Mouse (Mus musculus): ENCODE measurements around the gene Hipk3. TPM values are rescaled to one million over a fixed set of nuclear protein-coding genes. Genes with fewer than 3 reads are reported as not detected.

The Hipk3 gene
- polyA plus RNA-seq, 1 experiment = 22.6 TPM

DNA sequence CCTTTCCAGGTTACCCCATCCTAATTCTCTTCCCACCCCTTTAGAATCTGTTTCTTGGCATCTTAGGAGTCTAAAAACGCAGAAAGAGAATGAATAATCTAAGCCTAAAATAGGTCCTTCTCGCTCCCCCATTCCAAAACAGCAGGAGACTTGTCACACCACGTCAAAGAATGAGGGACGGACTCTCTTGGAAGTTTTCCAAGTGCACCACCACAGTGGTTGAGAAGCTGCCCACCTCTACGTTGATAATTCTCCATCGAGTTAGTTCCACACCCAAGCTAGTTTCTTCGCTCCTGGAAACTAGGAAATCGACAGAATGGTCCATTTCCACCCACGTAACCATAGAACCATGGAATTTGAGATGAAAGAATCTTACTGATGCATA, 547 bp upstream of the Hipk3 start:
- Histone ChIP-seq H3K36me3 (ENCODE audit: control insufficient read depth, insufficient read depth, low read length, poor library complexity, severe bottlenecking) (no peaks in the 10 kb centered on the region), H3K9ac (ENCODE audit: low read depth, poor library complexity, severe bottlenecking) (peak overlapping the region; percentile 98), H3K4me3 (ENCODE audit: low read depth, low read length) (peak overlapping the region; percentile 61), H3K4me1 (ENCODE audit: control insufficient read depth, insufficient read depth, low read length) (no peaks in the 10 kb centered on the region), H3K27me3 (ENCODE audit: control insufficient read depth, insufficient read depth, low read length, poor library complexity, severe bottlenecking) (peaks cover 5% of the 10 kb centered on the region), H3K9me3 (replicated peaks; ENCODE audit: control insufficient read depth, insufficient read depth, low read length, poor library complexity, severe bottlenecking) (no peaks in the 10 kb centered on the region), H3K27ac (ENCODE audit: insufficient read depth, low read length) (no peak overlapping the region)
- no peak for TF ChIP-seq POLR2A (IDR thresholded peaks at IDR 0.05; ENCODE audit: insufficient read depth, low read length)
- TF ChIP-seq EP300 (IDR thresholded peaks at IDR 0.05; ENCODE audit: insufficient read depth, low read depth, low read length) = no peak
- TF ChIP-seq CTCF (IDR thresholded peaks at IDR 0.05; ENCODE audit: low read depth, low read length) = no peak

DNA sequence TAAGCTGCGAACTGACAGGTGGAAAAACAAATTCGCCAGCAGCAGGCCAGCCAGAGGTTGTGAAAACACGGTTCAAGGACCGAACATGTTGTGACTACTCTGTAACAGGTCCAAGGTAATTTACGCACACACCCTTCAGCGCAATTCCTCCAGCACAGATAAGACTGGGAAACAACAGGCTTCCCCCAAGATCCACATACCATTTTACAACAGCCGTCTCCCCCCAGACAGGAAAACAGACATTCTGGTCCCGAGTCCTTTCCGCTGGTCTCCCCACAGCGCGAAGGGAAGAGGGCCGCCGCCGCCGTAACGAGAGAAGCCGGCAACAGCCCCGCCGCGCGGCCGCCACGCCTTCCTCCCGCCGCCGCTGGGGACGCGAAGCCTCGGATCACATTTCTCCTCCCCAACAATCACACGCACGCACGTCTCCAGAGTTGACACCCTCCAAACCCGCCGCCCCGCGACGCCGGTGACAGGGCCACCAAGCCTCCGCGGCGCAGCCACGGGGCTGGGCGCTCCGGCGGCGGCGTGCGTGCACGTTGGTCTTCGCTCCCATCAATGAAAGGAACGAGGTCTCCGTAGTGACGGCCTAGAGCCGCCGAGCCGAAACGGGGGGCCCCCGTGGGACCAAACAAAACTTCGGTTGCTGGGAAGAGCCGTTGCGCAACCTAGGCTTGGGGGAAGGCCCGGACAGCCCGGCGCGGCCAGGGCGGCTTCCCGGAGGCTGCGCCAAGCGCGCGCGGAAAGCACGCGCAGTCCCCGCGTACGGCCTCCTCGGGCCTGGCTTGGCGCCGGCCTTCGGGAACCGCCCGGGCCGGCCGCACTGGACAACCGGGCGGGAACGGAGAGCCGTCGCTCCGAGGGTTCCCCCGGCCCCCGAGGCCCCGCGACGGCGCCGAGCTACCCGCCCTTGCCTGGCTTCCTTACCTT, 960 bp downstream of the Hipk3 start:
- H3K9ac ChIP-seq (ENCODE audit: low read depth, poor library complexity, severe bottlenecking) = peak overlapping the region; percentile 98
- no peaks in the 10 kb centered on the region for H3K9me3 ChIP-seq (replicated peaks; ENCODE audit: control insufficient read depth, insufficient read depth, low read length, poor library complexity, severe bottlenecking)
- TF ChIP-seq CTCF (IDR thresholded peaks at IDR 0.05; ENCODE audit: low read depth, low read length) = no peak
- TF ChIP-seq POLR2A (IDR thresholded peaks at IDR 0.05; ENCODE audit: insufficient read depth, low read length) = no peak
- no peak for TF ChIP-seq EP300 (IDR thresholded peaks at IDR 0.05; ENCODE audit: insufficient read depth, low read depth, low read length)
- H3K27ac ChIP-seq (ENCODE audit: insufficient read depth, low read length) = peak overlapping the region; percentile 47
- H3K27me3 ChIP-seq (ENCODE audit: control insufficient read depth, insufficient read depth, low read length, poor library complexity, severe bottlenecking) = peaks cover 5% of the 10 kb centered on the region
- no peaks in the 10 kb centered on the region for H3K36me3 ChIP-seq (ENCODE audit: control insufficient read depth, insufficient read depth, low read length, poor library complexity, severe bottlenecking)
- no peaks in the 10 kb centered on the region for H3K4me1 ChIP-seq (ENCODE audit: control insufficient read depth, insufficient read depth, low read length)
- H3K4me3 ChIP-seq (ENCODE audit: low read depth, low read length) = peak overlapping the region; percentile 86

DNA sequence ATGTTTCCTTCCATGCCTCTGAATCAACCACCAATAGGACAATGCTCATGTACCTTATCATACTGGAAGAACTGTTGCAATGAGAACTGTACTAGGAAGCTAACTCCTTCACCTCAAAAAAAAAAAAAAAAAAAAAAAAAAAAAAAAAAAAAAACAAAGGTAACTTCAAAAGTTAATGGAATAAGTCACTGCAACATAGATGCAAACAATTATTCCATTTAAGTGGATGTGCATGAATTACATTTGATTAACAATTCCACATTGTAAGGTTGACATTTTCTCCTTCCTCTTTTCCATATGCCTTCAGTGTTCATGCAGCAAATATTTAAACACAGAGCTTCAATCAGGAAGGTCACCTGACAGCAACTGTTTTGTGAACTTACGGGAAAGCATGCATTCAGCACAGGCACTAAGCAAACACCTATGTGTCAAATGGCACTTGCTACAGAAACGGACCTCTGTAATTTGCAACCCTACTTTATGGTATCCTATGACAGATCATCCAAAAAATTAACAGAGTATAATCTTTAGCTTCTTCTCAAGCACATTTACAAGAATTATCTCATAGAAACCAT, 2.9 kb downstream of the Hipk3 start:
- no peak overlapping the region for H3K9ac ChIP-seq (ENCODE audit: low read depth, poor library complexity, severe bottlenecking)
- H3K27me3 ChIP-seq (ENCODE audit: control insufficient read depth, insufficient read depth, low read length, poor library complexity, severe bottlenecking) = peaks cover 5% of the 10 kb centered on the region
- H3K4me1 ChIP-seq (ENCODE audit: control insufficient read depth, insufficient read depth, low read length) = no peaks in the 10 kb centered on the region
- H3K27ac ChIP-seq (ENCODE audit: insufficient read depth, low read length) = no peak overlapping the region
- no peaks in the 10 kb centered on the region for H3K36me3 ChIP-seq (ENCODE audit: control insufficient read depth, insufficient read depth, low read length, poor library complexity, severe bottlenecking)
- H3K9me3 ChIP-seq (replicated peaks; ENCODE audit: control insufficient read depth, insufficient read depth, low read length, poor library complexity, severe bottlenecking) = no peaks in the 10 kb centered on the region
- TF ChIP-seq EP300 (IDR thresholded peaks at IDR 0.05; ENCODE audit: insufficient read depth, low read depth, low read length) = no peak
- TF ChIP-seq CTCF (IDR thresholded peaks at IDR 0.05; ENCODE audit: low read depth, low read length) = no peak
- TF ChIP-seq POLR2A (IDR thresholded peaks at IDR 0.05; ENCODE audit: insufficient read depth, low read length) = no peak
- no peak overlapping the region for H3K4me3 ChIP-seq (ENCODE audit: low read depth, low read length)

GRCm38 (mm10) chr2:104490761-104491160, 3.5 kb downstream of the Hipk3 start:
- Histone ChIP-seq H3K27ac (ENCODE audit: insufficient read depth, low read length) (no peak overlapping the region), H3K36me3 (ENCODE audit: control insufficient read depth, insufficient read depth, low read length, poor library complexity, severe bottlenecking) (no peaks in the 10 kb centered on the region), H3K9ac (ENCODE audit: low read depth, poor library complexity, severe bottlenecking) (no peak overlapping the region), H3K4me3 (ENCODE audit: low read depth, low read length) (no peak overlapping the region), H3K4me1 (ENCODE audit: control insufficient read depth, insufficient read depth, low read length) (no peaks in the 10 kb centered on the region), H3K9me3 (replicated peaks; ENCODE audit: control insufficient read depth, insufficient read depth, low read length, poor library complexity, severe bottlenecking) (no peaks in the 10 kb centered on the region), H3K27me3 (ENCODE audit: control insufficient read depth, insufficient read depth, low read length, poor library complexity, severe bottlenecking) (peaks cover 5% of the 10 kb centered on the region)
- TF ChIP-seq EP300 (IDR thresholded peaks at IDR 0.05; ENCODE audit: insufficient read depth, low read depth, low read length) (no peak), POLR2A (IDR thresholded peaks at IDR 0.05; ENCODE audit: insufficient read depth, low read length) (no peak), CTCF (IDR thresholded peaks at IDR 0.05; ENCODE audit: low read depth, low read length) (no peak)

DNA sequence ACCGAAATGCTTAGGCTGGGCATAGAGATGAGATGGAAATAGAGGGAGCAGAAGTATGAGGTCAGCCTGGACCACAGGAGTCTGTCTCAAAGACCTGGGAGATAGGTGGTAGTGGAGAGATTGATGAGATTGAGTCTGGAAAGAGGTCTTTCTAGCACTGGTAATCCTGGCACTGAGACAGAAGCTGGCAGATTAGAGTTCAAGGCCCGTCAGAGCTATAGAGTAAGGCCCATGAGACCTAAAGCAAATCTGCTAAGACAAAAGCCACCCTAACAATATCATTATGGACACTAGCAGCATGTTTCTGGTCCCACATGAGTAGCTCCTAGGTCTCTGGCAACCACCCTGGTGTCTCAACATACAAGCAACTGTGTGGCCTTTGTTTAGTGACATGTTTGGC, 4.4 kb downstream of the Hipk3 start:
- H3K9me3 ChIP-seq (replicated peaks; ENCODE audit: control insufficient read depth, insufficient read depth, low read length, poor library complexity, severe bottlenecking) = no peaks in the 10 kb centered on the region
- TF ChIP-seq CTCF (IDR thresholded peaks at IDR 0.05; ENCODE audit: low read depth, low read length) = no peak
- no peak for TF ChIP-seq EP300 (IDR thresholded peaks at IDR 0.05; ENCODE audit: insufficient read depth, low read depth, low read length)
- TF ChIP-seq POLR2A (IDR thresholded peaks at IDR 0.05; ENCODE audit: insufficient read depth, low read length) = no peak
- no peaks in the 10 kb centered on the region; the same call in 1 of the 2 replicates for H3K27me3 ChIP-seq (ENCODE audit: control insufficient read depth, insufficient read depth, low read length, poor library complexity, severe bottlenecking)
- H3K4me1 ChIP-seq (ENCODE audit: control insufficient read depth, insufficient read depth, low read length) = no peaks in the 10 kb centered on the region
- no peak overlapping the region for H3K4me3 ChIP-seq (ENCODE audit: low read depth, low read length)
- H3K36me3 ChIP-seq (ENCODE audit: control insufficient read depth, insufficient read depth, low read length, poor library complexity, severe bottlenecking) = no peaks in the 10 kb centered on the region
- H3K27ac ChIP-seq (ENCODE audit: insufficient read depth, low read length) = no peak overlapping the region
- H3K9ac ChIP-seq (ENCODE audit: low read depth, poor library complexity, severe bottlenecking) = no peak overlapping the region

DNA sequence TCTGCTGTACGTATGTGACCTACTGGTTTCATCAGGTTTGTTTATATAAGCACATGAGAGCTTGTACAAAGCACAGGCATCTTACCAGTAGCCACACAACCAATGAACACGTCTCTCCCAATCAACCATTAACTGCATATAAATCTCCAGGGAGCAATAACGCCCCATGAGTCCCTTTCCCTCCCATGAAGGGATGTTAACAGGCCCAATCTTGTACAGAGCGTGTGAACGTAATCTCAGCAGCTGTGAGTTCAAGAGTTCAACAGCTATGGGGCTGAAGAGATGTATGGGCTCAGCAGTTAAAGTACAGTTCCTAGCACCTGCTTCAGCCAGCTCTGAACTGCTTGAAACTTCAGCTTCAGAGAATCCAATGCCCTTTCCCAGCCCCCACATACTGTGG, 9.8 kb downstream of the Hipk3 start:
- Histone ChIP-seq H3K27me3 (ENCODE audit: control insufficient read depth, insufficient read depth, low read length, poor library complexity, severe bottlenecking) (no peaks in the 10 kb centered on the region), H3K9ac (ENCODE audit: low read depth, poor library complexity, severe bottlenecking) (no peak overlapping the region), H3K4me1 (ENCODE audit: control insufficient read depth, insufficient read depth, low read length) (no peaks in the 10 kb centered on the region), H3K4me3 (ENCODE audit: low read depth, low read length) (no peak overlapping the region), H3K27ac (ENCODE audit: insufficient read depth, low read length) (no peak overlapping the region), H3K9me3 (replicated peaks; ENCODE audit: control insufficient read depth, insufficient read depth, low read length, poor library complexity, severe bottlenecking) (no peaks in the 10 kb centered on the region), H3K36me3 (ENCODE audit: control insufficient read depth, insufficient read depth, low read length, poor library complexity, severe bottlenecking) (no peaks in the 10 kb centered on the region)
- no peak for TF ChIP-seq EP300 (IDR thresholded peaks at IDR 0.05; ENCODE audit: insufficient read depth, low read depth, low read length)
- TF ChIP-seq POLR2A (IDR thresholded peaks at IDR 0.05; ENCODE audit: insufficient read depth, low read length) = no peak
- TF ChIP-seq CTCF (IDR thresholded peaks at IDR 0.05; ENCODE audit: low read depth, low read length) = no peak
